Mouse (Mus musculus) small intestine, adult 2 months (tissue): ENCODE data around the gene Hdac4. TPM values are rescaled to one million over a fixed set of nuclear protein-coding genes. Genes with fewer than 3 reads are reported as not detected.

Experiments used
- H3K27ac ChIP-seq: fragments of 200-500 bp; 2 replicates; pipeline ENCODE4 v1.5.1; 2012; ENCODE audit warnings: low read depth, low read length, control low read depth, inconsistent platforms; ENCODE audit not compliant: insufficient read depth
- H3K27me3 ChIP-seq: fragments of 200-500 bp; 2 replicates; pipeline ENCODE4 v1.6.1; 2012; ENCODE audit warnings: mild to moderate bottlenecking, moderate library complexity, low read length, inconsistent platforms; ENCODE audit not compliant: control insufficient read depth, insufficient read depth
- H3K36me3 ChIP-seq: fragments of 200-500 bp; 2 replicates; pipeline ENCODE4 v1.6.1; 2012; ENCODE audit warnings: mild to moderate bottlenecking, low read length, control low read depth, inconsistent platforms; ENCODE audit not compliant: control insufficient read depth, insufficient read depth
- H3K4me1 ChIP-seq: fragments of 200-500 bp; 2 replicates; pipeline ENCODE4 v1.6.1; 2012; ENCODE audit warnings: low read length, inconsistent platforms, mixed read lengths; ENCODE audit not compliant: control insufficient read depth, insufficient read depth, insufficient read length
- H3K4me3 ChIP-seq: fragments of 200-500 bp; 2 replicates; pipeline ENCODE4 v1.5.1; 2012; ENCODE audit warnings: low read depth, mild to moderate bottlenecking, control low read depth, inconsistent platforms, low read length, moderate library complexity
- CTCF ChIP-seq: fragments of 200-500 bp; IDR thresholded peaks from 2 replicates; pipeline ENCODE4 v1.5.1; 2012; ENCODE audit warnings: low read depth, mild to moderate bottlenecking, control low read depth, inconsistent platforms, low read length, moderate library complexity, mixed read lengths; ENCODE audit not compliant: insufficient replicate concordance, insufficient read length; ENCODE audit errors: extremely low read depth
- POLR2A ChIP-seq: fragments of 200-500 bp; IDR thresholded peaks from 2 replicates; pipeline ENCODE4 v1.6.1; 2012; ENCODE audit warnings: low read depth, mild to moderate bottlenecking, control low read depth, inconsistent platforms, low read length, moderate library complexity
- WGBS: fragments of 180-500 bp; shearing (Covaris S2); methylation state at CpG from one replicate; pipeline ENCODE4 v1.1.7; 2018; 5-methylcytosine and 5-hydroxymethylcytosine counted together
- polyA plus RNA-seq: library from polyadenylated mRNA; depleted of rRNA; stranded (reverse); fragments of >200 nt; gene quantifications from 2 replicates; pipeline ENCODE4 v1.2.3, GENCODE M21; 2012

Gene Hdac4
- polyA plus RNA-seq, 1 experiment: 21.0 TPM

DNA sequence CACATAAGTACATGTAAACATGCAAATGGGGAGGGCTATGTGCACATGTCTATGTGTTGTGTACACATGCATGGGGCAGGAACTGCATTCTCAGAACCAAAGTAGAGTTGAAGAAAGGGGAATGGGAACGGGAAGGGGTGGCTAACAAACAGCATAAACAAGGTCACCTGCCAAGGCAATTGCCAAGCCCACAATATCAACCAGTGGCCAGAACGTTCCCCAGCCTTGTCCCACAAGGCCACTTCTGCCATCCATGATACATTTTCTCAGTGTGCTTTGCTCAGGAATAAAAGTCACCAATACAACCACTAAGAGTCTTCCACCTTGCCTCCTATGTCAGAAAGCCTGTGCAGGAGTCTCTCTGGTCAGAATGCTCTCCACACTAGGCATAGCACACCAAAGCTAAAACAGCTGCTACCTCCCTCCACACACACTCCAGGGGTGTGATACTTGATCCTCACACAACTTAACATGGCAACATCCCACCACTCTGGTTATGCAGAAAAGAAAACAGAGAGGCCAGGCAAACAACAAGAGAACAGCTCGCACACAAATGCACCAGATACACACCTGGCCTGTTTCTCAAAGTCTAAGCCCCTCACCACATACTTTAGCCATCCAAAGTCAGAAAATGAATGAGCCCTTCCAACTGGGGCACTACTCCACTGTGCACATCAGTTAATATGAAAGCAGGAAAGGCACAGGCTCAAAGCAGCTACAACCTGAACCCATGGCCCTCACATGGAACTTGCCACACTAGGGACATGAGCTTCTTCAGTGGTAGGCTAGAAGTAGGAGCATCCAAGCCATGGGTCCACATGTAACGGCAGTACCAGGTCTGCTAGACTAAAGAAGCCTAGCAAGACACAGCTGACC is 26.4 kb downstream of the Hdac4 start:
- WGBS: 81% methylated on average over 4 of the region's 4 CpGs
- Histone ChIP-seq H3K4me3 (no peak overlapping the region), H3K27me3 (no peaks in the 10 kb centered on the region), H3K4me1 (no peaks in the 10 kb centered on the region; the same call in none of the 2 replicates), H3K36me3 (no peaks in the 10 kb centered on the region), H3K27ac (no peak overlapping the region)
- TF ChIP-seq POLR2A (no peak), CTCF (no peak)

- TF ChIP-seq POLR2A: no peak
- no peak for TF ChIP-seq CTCF
- no peaks in the 10 kb centered on the region; the same call in 1 of the 2 replicates for H3K4me1 ChIP-seq
- no peak overlapping the region for H3K27ac ChIP-seq
- 98% methylated on average over 1 of the region's 1 CpGs for WGBS
- no peak overlapping the region for H3K4me3 ChIP-seq
- no peaks in the 10 kb centered on the region for H3K27me3 ChIP-seq
- H3K36me3 ChIP-seq: no peaks in the 10 kb centered on the region
Measured at GRCm38 (mm10) chr1:92163932-92164331, 31.6 kb downstream of the Hdac4 start.

DNA sequence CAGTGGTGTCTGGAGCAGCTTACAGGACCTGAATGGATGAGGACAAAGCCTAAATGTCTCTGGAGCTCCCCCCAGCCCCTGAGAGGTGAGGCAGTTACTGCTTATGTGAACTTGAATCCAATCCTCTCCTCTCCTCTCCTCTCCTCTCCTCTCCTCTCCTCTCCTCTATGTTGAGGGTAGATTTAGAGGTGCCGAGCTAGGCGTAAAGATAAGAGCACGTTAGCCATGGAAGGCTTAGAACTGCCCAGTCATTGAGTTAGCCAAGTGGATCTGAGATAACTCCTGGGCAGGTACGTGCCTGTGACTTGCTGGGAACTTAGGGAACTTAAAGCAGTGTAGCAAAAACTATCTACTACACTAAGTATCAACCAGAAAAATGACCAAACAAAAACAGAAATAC is 35.7 kb downstream of the Hdac4 start:
- Histone ChIP-seq H3K27me3 (no peaks in the 10 kb centered on the region), H3K36me3 (no peaks in the 10 kb centered on the region), H3K4me1 (peaks cover 7% of the 10 kb centered on the region; the same call in 1 of the 2 replicates), H3K27ac (no peak overlapping the region), H3K4me3 (no peak overlapping the region)
- WGBS: 59% methylated on average over 4 of the region's 4 CpGs
- TF ChIP-seq POLR2A (no peak), CTCF (no peak)

DNA sequence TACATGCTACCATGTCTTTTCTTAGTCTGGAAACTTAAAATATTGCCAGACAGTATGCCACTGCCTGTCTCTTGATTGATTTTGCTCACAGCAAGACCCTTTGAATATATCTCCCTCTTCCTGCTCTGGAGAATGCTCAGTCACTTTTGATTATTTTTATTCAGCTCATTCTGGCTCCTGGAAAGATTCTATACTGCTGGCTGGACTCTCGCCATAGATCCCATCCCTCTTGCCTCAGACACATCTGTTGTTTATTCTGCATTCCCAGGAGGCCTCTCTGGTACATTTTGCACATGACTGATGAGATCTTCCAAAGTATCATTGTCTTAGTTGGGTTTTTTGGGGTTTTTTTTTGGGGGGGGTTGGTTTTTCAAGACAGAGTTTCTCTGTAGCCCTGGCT is 45.3 kb downstream of the Hdac4 start:
- no peak overlapping the region for H3K4me3 ChIP-seq
- WGBS: 86% methylated on average over 1 of the region's 1 CpGs
- H3K27me3 ChIP-seq: no peaks in the 10 kb centered on the region
- TF ChIP-seq CTCF (no peak), POLR2A (no peak)
- no peak overlapping the region for H3K27ac ChIP-seq
- H3K36me3 ChIP-seq: peaks cover 5% of the 10 kb centered on the region
- peaks cover 11% of the 10 kb centered on the region for H3K4me1 ChIP-seq

- Histone ChIP-seq H3K27ac (no peak overlapping the region), H3K4me1 (peaks cover 15% of the 10 kb centered on the region), H3K36me3 (peaks cover 5% of the 10 kb centered on the region), H3K27me3 (no peaks in the 10 kb centered on the region), H3K4me3 (no peak overlapping the region)
- TF ChIP-seq CTCF (no peak), POLR2A (no peak)
- WGBS: 78% methylated on average over 1 of the region's 1 CpGs
Measured at GRCm38 (mm10) chr1:92148527-92148926, 47.0 kb downstream of the Hdac4 start.

- 31% methylated on average over 6 of the region's 6 CpGs for WGBS
Measured at GRCm38 (mm10) chr1:92144868-92145534, 50.5 kb downstream of the Hdac4 start.

DNA sequence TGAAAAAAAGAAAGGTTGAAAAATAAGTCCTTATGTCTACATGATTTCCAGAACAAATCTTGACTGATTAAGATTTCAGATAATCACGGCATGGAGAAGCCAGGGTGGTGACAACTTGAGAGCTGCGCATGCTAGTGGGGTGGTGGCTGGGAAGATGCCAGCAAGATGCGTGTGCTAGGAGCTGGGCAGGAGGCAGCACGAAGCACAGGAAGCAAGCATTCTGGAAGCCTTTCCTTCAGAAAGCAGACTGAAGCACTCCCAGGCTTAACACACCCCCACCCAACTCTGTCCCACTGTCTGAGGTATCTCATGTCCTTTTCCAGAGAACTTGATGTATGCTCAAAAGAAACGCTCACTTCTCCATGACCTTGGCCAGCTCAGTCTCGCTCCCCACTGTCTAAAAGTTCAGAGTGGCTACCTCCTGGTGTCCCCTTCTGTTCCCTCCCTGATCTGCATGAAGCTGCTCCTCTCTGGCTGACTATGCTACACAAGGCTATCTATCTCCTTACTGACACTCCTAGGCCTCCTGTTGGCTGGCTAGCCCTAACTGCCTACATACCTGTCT is 52.1 kb downstream of the Hdac4 start:
- H3K4me1 ChIP-seq: peaks cover 18% of the 10 kb centered on the region
- no peaks in the 10 kb centered on the region for H3K27me3 ChIP-seq
- H3K27ac ChIP-seq: no peak overlapping the region
- no peak overlapping the region for H3K4me3 ChIP-seq
- WGBS: 74% methylated on average over 6 of the region's 6 CpGs
- no peak for TF ChIP-seq CTCF
- no peak for TF ChIP-seq POLR2A
- peaks cover 5% of the 10 kb centered on the region for H3K36me3 ChIP-seq

More at GRCm38 (mm10) chr1:92144868-92145534, 50.5 kb downstream of the Hdac4 start:
- no peak for TF ChIP-seq CTCF
- TF ChIP-seq POLR2A: no peak
- H3K4me3 ChIP-seq: no peak overlapping the region
- H3K27ac ChIP-seq: peak overlapping the region; percentile 94
- H3K27me3 ChIP-seq: no peaks in the 10 kb centered on the region
- H3K36me3 ChIP-seq: peaks cover 5% of the 10 kb centered on the region
- peaks cover 18% of the 10 kb centered on the region for H3K4me1 ChIP-seq
